Mouse (Mus musculus) bone marrow, adult 2 months (tissue): ENCODE results near the gene Slmap.
"Not testable (repeated sequence)": the region's sequence is repeated elsewhere in the genome, so short reads cannot be mapped to it uniquely, and the experiment has no call there.

ENCODE experiments used
- CTCF ChIP-seq: fragments of 200-500 bp; IDR thresholded peaks from 2 replicates; pipeline ENCODE4 v1.5.1; 2011; ENCODE audit warnings: low read length, control low read depth; ENCODE audit not compliant: control insufficient read depth, insufficient read depth
- POLR2A ChIP-seq: fragments of 200-500 bp; IDR thresholded peaks from 2 replicates; pipeline ENCODE4 v1.6.1; 2011; ENCODE audit warnings: low read depth, mild to moderate bottlenecking, control low read depth, low read length, borderline replicate concordance; ENCODE audit not compliant: control insufficient read depth

- TF ChIP-seq CTCF, POLR2A: not testable (repeated sequence)
Measured at GRCm38 (mm10) chr14:26516232-26516631, 18.5 kb downstream of the Slmap start.
